Mouse (Mus musculus) liver, adult (tissue): ENCODE measurements around the gene Gm5169.
"Not testable (repeated sequence)": the region's sequence is repeated elsewhere in the genome, so short reads cannot be mapped to it uniquely, and the experiment has no call there.

Experiments used
- GATA4 ChIP-seq: IDR thresholded peaks from 2 replicates; pipeline ENCODE4 v1.6.1; 2014; ENCODE audit warnings: mild to moderate bottlenecking, low read length; ENCODE audit not compliant: insufficient replicate concordance

The Gm5169 gene

DNA sequence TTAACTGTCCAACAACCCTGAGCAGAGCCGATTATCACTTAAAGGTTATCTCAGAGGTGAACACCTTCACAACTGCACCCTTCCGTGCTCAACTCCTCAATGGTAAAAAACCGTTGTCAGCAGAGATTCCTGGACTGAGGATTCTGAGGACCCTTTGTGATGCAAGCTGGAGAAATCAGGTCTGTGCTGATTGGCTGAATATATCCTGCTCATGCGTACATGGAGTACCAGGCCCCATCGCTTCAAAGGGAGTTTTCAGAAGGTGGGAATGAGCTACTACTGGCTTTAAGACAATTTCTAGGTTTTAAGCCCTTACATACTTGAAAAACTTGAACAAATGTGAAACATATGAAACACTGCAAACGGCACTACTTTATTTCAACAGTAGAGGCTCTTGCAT lies at the start of gene Gm5169:
TSS of gene Gm5169 (minus strand) at position 101 of the 400 bp plus-strand sequence.
- TF ChIP-seq GATA4: not testable (repeated sequence)
